Mouse (Mus musculus) liver, postnatal 0 days (tissue): Measurements from ENCODE around the gene Adprhl2. TPM values are rescaled to one million over a fixed set of nuclear protein-coding genes. Genes with fewer than 3 reads are reported as not detected.
A peak's percentile ranks its signal among the peaks of the same experiment; 100 is the strongest.

ENCODE experiments used
- ATAC-seq: fragments of 200-750 bp; cut with Nextera tagmentation; 2 replicates; pipeline ENCODE4 v1.8.0; 2017; ENCODE audit warnings: mild to moderate bottlenecking, moderate library complexity
- DNase-seq: peaks from one replicate; pipeline ENCODE4 v3.0.0-alpha.2; 2016
- H3K27ac ChIP-seq: fragments of 300-500 bp; sonication (generic); 2 replicates; pipeline ENCODE4 v1.5.1; 2014; ENCODE audit warnings: antibody characterized with exemption, moderate library complexity, mild to moderate bottlenecking, low read depth
- H3K27me3 ChIP-seq: fragments of 300-500 bp; sonication (generic); 2 replicates; pipeline ENCODE4 v1.6.1; 2014; ENCODE audit warnings: low read length, control low read depth, mixed read lengths; ENCODE audit not compliant: insufficient read depth
- H3K36me3 ChIP-seq: fragments of 300-500 bp; sonication (generic); replicated peaks from 2 replicates; pipeline ENCODE4 v1.6.1; 2014; ENCODE audit warnings: mild to moderate bottlenecking, control low read depth, low read length, moderate library complexity, mixed read lengths; ENCODE audit not compliant: insufficient read depth
- H3K4me1 ChIP-seq: fragments of 300-500 bp; sonication (generic); 2 replicates; pipeline ENCODE4 v1.6.1; 2014; ENCODE audit warnings: antibody characterized with exemption, mild to moderate bottlenecking, control low read depth; ENCODE audit not compliant: insufficient read depth
- H3K4me2 ChIP-seq: fragments of 300-500 bp; sonication (generic); 2 replicates; pipeline ENCODE4 v1.6.1; 2014; ENCODE audit warnings: low read depth, mild to moderate bottlenecking, low read length, moderate library complexity, mixed read lengths
- H3K4me3 ChIP-seq: fragments of 300-500 bp; sonication (generic); 2 replicates; pipeline ENCODE4 v1.5.1; 2014; ENCODE audit warnings: low read depth, low read length
- H3K9ac ChIP-seq: fragments of 300-500 bp; sonication (generic); replicated peaks from 2 replicates; pipeline ENCODE4 v1.6.1; 2014; ENCODE audit warnings: mild to moderate bottlenecking, moderate library complexity
- H3K9me3 ChIP-seq: fragments of 300-500 bp; sonication (generic); 2 replicates; pipeline ENCODE4 v1.6.1; 2016; ENCODE audit warnings: mild to moderate bottlenecking, control low read depth, low read length, mixed read lengths
- CTCF ChIP-seq: sonication (generic); IDR thresholded peaks from 2 replicates; pipeline ENCODE4 v1.5.1; 2016; ENCODE audit warnings: antibody characterized with exemption, low read depth
- EP300 ChIP-seq: IDR thresholded peaks from 2 replicates; pipeline ENCODE4 v1.6.1; 2016; ENCODE audit warnings: antibody characterized with exemption, low read depth, mild to moderate bottlenecking
- WGBS: fragments of 180-500 bp; shearing (Covaris S2); extraction: QIAGEN DNeasy Blood & Tissue Kit; methylation state at CpG from one replicate; pipeline ENCODE4 v1.1.7; 2014; ENCODE audit not compliant: insufficient replicate concordance; 5-methylcytosine and 5-hydroxymethylcytosine counted together
- polyA plus RNA-seq: library from polyadenylated mRNA; unstranded; fragments of >200 nt; fragmentation: Nextera tagmentation; extraction: Ambion mirVana; gene quantifications from 2 replicates; pipeline ENCODE4 v1.2.1, GENCODE M21; 2015

Adprhl2 gene
- polyA plus RNA-seq, 1 experiment from 2014 or later, result 31.9 TPM

DNA sequence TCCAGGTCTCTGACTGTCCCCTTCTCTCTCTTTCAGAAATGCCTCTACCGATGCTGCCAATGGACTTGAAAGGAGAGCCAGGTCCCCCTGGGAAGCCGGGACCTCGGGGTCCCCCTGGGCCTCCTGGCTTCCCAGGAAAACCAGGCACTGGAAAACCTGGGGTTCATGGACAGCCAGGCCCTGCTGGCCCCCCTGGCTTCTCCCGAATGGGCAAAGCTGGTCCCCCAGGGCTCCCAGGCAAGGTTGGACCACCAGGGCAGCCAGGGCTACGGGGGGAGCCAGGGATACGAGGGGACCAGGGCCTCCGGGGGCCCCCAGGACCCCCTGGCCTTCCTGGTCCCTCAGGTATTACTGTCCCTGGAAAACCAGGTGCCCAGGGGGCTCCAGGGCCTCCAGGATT is 11.2 kb downstream of the Adprhl2 start:
- Histone ChIP-seq H3K36me3 (no peaks in the 10 kb centered on the region), H3K27me3 (no peaks in the 10 kb centered on the region), H3K27ac (no peak overlapping the region), H3K4me1 (peaks cover 4% of the 10 kb centered on the region), H3K4me3 (no peak overlapping the region), H3K9me3 (peaks cover 5% of the 10 kb centered on the region; the same call in 1 of the 2 replicates), H3K9ac (no peak overlapping the region), H3K4me2 (no peak overlapping the region)
- DNase-seq (no peak), ATAC-seq (no peak)
- 84% methylated on average over 7 of the region's 7 CpGs for WGBS
- TF ChIP-seq CTCF (no peak), EP300 (no peak)

DNA sequence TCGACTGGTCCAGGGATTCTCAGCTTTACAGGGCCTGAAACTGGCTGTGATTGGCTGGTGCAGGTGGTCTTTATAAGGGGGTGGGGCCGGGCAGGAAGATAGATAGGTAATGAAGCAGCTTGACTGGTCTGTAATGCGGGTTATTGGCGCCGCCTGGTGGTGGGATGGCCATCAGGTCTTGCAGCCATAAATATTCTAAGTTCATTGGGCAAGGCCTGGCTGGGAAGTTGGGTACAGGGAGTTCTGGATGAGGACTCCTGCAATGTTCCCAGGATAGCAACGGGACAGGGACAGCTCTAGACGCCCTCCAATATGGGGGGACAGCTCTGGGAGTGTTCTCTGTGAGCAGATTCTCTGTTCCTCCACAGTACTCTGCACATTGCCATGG is 11.6 kb downstream of the Adprhl2 start:
- peak; percentile 71 for ATAC-seq
- TF ChIP-seq EP300, result no peak
- TF ChIP-seq CTCF, result peak; percentile 89
- WGBS, result under 1% methylated on average over 7 of the region's 7 CpGs
- Histone ChIP-seq H3K9me3 (peaks cover 5% of the 10 kb centered on the region; the same call in 1 of the 2 replicates), H3K27me3 (no peaks in the 10 kb centered on the region), H3K36me3 (no peaks in the 10 kb centered on the region), H3K4me1 (peaks cover 4% of the 10 kb centered on the region), H3K4me3 (no peak overlapping the region), H3K9ac (no peak overlapping the region), H3K4me2 (no peak overlapping the region), H3K27ac (no peak overlapping the region)
- peak; percentile 89 for DNase-seq

DNA sequence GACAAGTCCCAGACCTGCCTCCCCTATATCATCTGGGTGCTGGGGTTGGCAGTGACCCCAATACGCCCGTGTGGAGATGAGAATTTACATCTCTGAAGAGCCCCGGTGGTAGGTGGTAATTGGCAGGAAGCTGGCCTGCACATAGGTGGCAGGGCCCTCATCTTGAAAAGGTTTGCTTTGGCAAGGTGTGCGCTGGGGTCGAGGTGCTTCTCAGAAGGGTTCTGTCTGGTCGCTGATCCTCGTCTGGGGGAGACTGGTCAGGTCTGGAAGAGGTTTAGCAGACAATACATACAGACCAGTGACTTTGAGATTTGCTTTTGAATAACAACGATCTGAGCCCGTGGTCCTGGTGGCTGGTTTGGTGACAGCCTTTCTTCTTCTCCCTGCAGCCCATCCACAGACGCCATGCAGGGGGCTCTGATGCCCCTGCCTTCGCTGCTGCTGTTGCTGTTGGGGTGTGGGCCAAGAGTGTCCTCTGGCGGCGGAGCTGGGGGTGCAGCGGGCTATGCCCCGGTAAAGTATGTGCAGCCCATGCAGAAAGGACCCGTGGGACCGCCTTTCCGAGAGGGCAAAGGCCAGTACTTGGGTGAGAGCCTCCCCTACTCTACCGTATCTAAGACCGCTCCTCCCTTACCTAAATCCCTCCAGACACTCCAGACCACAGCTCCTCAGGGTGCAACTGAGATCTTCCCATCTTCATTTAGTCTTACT is 12.1 kb downstream of the Adprhl2 start:
- no peak overlapping the region for H3K4me2 ChIP-seq
- WGBS, result 16% methylated on average over 20 of the region's 20 CpGs
- peaks cover 5% of the 10 kb centered on the region; the same call in 1 of the 2 replicates for H3K9me3 ChIP-seq
- DNase-seq (no peak), ATAC-seq (peak; percentile 41; the same call in 1 of the 2 replicates)
- H3K27me3 ChIP-seq, result no peaks in the 10 kb centered on the region
- peaks cover 4% of the 10 kb centered on the region for H3K4me1 ChIP-seq
- H3K4me3 ChIP-seq, result no peak overlapping the region
- H3K9ac ChIP-seq, result no peak overlapping the region
- TF ChIP-seq EP300, result no peak
- peak; percentile 38 for TF ChIP-seq CTCF
- no peak overlapping the region for H3K27ac ChIP-seq
- H3K36me3 ChIP-seq, result no peaks in the 10 kb centered on the region

DNA sequence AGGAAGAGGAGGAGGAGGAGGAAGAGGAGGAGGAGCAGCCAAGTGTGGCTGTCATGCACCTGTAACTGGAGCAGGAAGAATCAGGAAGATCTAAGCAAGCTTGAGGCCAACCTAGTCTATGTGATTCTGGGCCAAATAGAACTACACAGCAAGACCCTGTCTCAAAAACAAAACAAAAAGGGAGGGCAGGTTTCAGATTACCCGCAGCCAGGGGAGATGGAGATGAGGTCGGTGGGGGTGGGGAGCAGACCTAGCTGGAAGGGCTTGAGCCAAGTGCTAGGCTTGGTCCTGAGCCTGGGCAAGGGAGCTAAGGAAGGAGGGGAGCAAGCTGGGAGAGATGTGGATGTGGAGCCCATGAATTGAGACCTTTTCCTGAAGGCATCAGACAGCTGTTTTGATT is 14.7 kb downstream of the Adprhl2 start:
- TF ChIP-seq EP300 (no peak), CTCF (no peak)
- Histone ChIP-seq H3K27me3 (peaks cover 15% of the 10 kb centered on the region), H3K4me2 (no peak overlapping the region), H3K36me3 (no peaks in the 10 kb centered on the region), H3K9ac (no peak overlapping the region), H3K9me3 (peaks cover 5% of the 10 kb centered on the region; the same call in 1 of the 2 replicates), H3K4me3 (no peak overlapping the region), H3K4me1 (peaks cover 4% of the 10 kb centered on the region), H3K27ac (no peak overlapping the region)
- DNase-seq (no peak), ATAC-seq (no peak)
- 16% methylated on average over 2 of the region's 2 CpGs for WGBS

DNA sequence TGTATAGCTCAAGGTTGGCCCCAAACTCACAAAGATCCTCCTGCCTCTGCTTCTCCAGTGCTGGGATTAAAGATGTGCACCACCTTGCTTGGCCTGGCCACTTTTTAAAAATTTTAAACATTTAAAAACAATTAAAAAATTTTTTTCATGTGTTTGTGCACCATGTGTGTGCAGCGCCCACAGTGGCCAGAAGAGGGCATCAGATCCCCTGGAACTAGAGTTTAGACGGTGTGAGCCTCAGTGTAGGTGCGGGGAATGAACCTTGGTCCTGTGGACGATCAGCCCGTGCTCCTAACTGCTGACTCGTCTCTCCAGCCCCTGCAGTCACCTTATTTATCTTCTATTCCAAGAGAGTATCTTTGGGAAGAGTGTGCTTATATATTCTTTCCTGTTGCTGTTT is 15.4 kb downstream of the Adprhl2 start:
- WGBS, result 83% methylated on average over 6 of the region's 6 CpGs
- Histone ChIP-seq H3K4me1 (peaks cover 10% of the 10 kb centered on the region), H3K4me2 (no peak overlapping the region), H3K27ac (no peak overlapping the region), H3K27me3 (peaks cover 23% of the 10 kb centered on the region), H3K9me3 (peaks cover 5% of the 10 kb centered on the region; the same call in 1 of the 2 replicates), H3K4me3 (no peak overlapping the region), H3K9ac (no peak overlapping the region), H3K36me3 (no peaks in the 10 kb centered on the region)
- TF ChIP-seq EP300 (no peak), CTCF (peak; percentile 29; the same call in 1 of the 2 replicates)
- DNase-seq, result no peak
- no peak for ATAC-seq

DNA sequence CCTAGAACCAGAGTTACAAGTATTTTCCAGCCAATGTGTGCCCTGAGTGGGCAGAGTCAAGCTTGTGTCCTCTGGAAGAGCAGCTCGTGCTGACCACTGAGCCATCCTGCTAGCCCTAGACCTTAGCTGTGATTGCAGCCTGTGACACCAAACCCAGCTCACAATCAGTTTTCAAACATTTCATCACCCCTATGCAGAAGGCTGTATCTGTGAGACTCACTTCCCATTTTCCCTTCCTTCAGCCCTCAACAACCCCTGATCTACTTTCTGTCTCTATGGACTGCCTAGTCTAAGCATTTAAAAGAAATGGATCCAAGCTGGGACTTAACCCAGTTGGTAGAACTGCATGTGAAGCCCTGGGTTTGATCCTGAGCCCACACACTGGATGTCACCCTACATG is 16.1 kb downstream of the Adprhl2 start:
- no peak for DNase-seq
- peaks cover 29% of the 10 kb centered on the region for H3K27me3 ChIP-seq
- no peak overlapping the region for H3K4me2 ChIP-seq
- peaks cover 5% of the 10 kb centered on the region; the same call in 1 of the 2 replicates for H3K9me3 ChIP-seq
- no peak overlapping the region for H3K4me3 ChIP-seq
- 68% methylated on average over 1 of the region's 1 CpGs for WGBS
- H3K27ac ChIP-seq, result no peak overlapping the region
- H3K9ac ChIP-seq, result no peak overlapping the region
- no peak for ATAC-seq
- TF ChIP-seq CTCF, result no peak
- TF ChIP-seq EP300, result no peak
- H3K36me3 ChIP-seq, result no peaks in the 10 kb centered on the region
- H3K4me1 ChIP-seq, result peaks cover 12% of the 10 kb centered on the region
